Mouse (Mus musculus) kidney, postnatal 14 days (tissue): Measurements from ENCODE around the gene Ndc80.
A peak's percentile ranks its signal among the peaks of the same experiment; 100 is the strongest.
"Not testable (repeated sequence)": the region's sequence is repeated elsewhere in the genome, so short reads cannot be mapped to it uniquely, and the experiment has no call there.

Source experiments
- DNase-seq: peaks from one replicate; pipeline ENCODE4 v3.0.0; 2022; ENCODE audit warnings: mixed read lengths

Gene Ndc80

DNA sequence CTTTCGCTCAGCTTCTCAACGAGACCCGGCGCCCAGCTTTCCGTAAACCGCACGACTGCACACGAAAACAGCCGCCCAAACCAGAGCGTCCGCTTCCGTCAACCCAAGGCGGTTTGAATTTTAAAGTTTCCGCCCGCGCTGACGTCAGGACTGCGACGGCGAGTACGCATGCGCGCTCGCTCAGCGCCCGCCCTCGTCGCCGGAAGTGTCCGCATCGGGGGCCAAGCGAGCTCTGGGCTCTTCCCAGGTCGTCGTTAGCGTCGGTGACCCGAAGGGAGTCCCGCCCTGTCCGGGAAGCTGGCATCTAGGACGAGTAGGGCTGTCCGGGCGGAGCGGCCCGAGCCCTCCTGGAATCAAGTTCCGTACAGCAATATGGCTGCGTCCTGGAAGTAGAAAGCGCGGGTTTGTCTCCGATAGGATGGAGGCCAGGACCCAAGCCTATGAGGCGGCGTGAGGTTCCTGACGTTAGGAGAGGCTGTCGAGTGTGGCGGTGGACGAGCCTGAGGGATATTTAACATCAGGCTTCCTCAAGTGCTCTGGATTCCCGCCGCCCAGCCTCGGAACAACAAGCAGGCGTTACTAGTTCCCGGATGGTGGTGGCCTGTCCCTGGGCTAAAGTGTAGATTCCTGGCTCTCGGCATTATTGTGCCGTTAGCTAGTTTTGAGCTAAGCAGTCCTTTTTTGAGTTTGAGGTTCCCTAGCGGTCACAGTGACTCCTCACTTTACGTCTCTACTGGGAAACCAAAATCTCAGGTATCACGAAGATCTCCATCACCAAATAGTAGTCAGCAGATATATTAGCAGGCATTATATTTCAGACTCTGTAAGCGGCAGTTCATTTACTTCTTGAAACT, at the start of gene Ndc80:
Gene Ndc80 (minus strand): TSS at position 147 of the 854 bp plus-strand sequence.
- peak; percentile 96 for DNase-seq

DNA sequence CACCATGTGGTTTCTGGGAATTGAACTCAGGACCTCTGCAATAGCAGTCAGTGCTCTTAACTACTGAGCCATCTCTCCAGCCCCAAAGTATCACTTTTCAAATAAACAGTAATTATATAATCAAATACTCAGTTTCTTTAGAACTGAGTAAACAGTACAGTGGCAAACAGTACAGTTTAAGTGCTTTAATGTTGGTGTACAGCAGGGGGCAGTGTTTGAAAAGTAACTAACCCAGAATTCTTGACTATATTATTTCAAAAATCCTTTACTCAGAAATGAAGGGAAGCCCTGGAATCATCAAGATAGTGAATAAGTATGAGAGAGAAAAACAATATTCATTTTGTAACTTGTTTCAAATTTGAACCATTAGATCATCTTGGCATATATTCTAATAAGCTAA, 35.0 kb upstream of the Ndc80 start:
- DNase-seq, result peak; percentile 25

DNA sequence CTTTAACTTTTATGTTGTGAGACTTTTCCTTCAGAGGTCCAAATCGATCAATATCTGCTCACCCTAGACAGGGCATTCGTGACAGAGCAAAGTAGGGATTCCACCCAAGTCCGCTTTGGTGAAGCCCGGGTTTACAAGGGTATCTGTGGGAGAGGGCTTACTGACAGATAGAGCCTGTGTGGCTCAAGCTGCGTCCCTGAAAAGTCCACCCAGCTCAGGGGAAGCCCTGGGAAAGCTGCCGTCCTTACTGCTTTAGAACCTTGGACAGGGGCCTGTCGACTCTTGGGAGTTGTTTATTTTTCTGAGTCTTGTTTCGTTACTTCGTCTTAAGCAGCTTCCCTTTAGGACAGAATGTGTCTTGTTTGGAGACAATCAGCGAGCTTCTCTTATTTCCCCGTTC, 26.2 kb upstream of the Ndc80 start:
- DNase-seq, result peak; percentile 10

DNA sequence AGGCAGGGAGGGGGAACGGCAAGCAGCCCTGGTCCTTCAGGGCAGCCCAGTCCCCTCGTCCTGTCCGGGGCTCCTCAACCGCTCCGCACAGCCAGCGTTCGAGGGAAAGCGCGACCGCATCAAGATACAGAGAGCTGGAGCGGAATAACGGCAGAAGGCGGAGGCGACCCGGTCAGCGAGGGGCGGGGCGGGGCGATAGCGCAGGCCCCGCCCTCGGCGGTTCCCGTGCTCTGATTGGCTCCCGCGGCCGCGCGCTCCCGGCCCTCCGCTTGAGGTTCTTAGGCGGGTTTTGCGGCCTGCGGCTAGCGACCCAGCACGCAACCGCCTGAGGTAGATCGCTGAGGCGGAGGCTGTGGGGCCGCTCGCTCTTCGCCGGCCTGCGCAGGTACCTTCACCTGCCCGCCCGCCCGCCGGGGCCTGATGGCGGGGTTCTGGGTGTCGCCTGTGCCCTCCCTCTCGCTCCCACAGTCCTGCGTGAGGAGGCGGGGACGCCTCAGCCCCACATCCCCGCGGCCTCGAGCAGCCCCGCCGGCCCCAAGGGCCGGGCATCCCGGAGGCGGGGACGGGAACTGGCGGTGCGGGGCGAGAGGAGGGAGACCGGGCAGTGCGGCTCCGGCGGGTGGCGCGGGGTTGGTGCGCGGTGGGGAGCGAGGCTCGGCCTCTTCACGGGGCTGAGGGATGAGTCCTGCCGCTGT, 25.2 kb upstream of the Ndc80 start, which contains the start of gene Spdya:
Gene Spdya (plus strand): TSS at position 305 of the 695 bp plus-strand sequence.
- DNase-seq, result peak; percentile 92

DNA sequence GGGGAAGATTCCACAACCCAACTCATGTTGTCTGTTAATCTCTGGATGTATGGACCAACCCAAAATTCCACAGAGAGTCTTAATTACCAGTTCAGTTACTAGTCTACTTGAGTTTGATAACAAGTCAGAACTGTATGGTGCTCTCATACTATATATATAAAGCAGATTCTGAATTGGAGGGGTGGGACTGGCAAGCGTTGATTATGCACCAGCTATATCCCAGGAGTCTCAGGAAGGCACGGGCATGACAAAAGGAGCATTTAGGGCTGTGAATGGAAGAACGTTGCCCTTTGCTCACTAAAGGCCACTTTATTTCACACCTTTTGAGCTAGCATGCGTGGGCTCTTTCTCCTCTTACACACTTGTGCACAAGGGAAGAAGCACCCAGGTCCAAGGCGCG, 24.7 kb upstream of the Ndc80 start:
- DNase-seq, result no peak

DNA sequence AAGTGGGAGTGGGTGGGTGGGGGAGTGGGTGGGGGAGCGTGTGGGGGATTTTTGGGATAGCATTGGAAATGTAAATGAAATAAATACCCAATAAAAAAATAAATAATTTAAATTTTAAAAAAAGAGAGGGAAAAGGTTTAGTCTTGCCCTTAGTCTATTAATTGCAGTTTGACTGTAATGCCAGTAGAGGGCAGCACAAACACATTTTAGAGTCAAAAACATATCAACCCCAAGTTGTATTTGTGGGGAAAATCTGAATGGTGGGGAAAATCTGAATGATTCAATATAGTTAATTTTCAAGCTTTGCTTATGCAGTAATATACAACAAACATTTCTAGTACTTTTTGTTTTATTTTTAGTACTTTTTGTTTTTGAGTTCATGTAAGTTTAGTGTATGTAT, 21.9 kb upstream of the Ndc80 start:
- DNase-seq, result peak; percentile 8

DNA sequence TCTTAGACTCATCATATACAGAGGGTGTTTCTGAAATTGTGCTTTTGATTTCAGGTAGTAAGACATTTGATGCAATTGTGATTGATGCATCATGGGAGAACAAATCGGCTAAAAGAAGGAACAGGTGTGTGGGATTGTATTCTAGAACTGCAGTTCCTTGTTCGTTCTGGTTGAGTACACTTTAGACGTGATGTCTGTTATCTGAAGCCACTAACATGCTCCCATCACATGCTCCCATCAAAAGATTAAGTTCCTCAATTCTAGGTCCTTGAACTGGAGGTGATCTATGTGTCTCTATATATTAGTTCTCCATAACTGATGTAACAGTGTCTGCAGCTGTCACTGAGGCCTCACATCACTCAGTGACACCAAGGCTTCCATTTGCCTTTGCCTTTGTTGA, 10.5 kb upstream of the Ndc80 start:
- no peak for DNase-seq

DNA sequence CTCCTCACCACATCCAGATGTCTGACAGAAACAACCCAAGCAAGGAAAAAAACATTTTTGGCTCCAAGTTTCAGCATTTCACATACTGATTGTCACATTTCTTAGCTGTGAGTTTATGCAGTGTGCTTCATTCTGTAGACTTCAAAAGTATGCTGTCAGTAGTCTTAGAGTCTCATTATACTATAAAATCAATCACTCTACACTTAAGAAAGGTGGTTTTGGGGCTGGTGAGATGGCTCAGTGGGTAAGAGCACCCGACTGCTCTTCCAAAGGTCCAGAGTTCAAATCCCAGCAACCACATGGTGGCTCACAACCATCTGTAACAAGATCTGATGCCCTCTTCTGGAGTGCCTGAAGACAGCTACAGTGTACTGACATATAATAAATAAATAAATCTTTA, 8.9 kb upstream of the Ndc80 start:
- DNase-seq, result not testable (repeated sequence)

DNA sequence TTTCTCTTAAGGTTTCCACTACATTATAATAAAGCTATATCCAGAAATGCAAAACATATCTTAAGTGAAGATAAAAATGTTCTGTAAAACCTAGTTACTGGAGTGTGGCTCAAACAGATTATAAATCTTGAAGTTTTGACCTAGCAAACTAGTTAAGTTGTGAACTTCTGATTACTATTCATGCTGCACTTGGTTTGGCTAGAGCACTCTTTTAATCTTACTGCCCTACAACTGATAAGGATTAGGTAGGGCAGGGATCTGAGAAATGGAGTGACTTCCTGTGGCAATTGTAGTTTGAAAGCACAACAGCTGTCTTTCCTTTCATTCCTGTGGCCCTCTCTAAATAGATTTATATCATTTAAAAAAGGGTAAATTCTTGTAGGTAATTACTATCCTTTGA, 1.4 kb upstream of the Ndc80 start:
- DNase-seq, result no peak

DNA sequence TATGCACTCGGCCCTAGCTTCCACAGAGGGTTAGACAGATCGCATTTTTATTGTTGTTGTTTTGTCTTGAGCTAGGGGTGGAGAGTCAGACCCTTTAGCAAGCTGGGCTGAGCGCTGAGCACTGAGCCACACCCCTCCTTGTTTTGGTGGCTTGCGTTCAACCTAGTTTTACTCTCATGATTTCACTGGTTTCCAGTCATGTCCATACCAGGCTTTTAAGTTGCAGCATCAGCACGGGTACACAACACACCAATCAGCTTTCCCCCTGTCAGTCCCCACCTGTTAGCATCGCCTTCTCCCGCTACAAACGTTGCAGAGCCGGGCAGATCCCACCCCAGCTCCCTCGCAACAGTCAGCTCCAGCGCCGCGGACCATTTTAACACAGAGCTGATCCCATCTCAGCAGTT, 352 bp downstream of the Ndc80 start:
- no peak for DNase-seq

DNA sequence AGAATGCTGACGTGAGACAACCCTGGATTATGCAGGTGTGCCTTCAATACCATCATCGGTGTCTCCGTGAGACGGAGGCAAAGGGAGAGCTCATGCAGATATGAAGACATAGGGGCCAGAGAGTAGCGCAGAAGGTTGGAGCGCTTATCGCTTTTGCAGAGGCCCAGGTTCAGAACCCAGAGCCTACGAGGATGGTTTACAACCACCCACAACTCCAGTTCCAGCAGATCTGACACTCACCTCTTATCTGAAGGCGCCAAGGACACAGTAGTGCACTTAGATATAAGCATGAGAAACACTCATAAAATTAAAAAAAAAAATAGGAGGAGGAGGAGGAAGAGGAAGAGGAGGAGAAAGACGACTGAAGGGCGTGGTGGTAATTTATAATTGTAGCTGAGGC, 16.4 kb downstream of the Ndc80 start:
- no peak for DNase-seq

DNA sequence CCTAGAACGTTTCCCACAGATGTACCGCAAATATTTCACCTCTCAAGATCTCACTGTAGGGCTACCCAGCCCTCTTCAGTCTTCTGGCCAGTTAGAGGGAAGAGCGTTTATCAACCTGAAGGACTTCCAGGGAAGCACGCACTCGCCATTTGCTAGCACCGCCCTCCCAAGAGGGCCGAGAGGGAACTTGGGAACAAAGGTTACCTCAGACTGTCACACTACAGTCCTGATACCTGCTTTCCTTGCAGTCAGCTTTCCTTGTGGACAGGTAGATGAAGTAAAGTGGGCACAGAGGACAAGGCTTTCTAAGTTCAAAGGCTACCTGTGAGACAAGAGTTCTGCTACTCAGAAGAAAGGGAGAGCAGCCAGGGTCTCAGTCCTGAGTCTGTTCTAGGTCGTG, 19.8 kb downstream of the Ndc80 start:
- no peak for DNase-seq

DNA sequence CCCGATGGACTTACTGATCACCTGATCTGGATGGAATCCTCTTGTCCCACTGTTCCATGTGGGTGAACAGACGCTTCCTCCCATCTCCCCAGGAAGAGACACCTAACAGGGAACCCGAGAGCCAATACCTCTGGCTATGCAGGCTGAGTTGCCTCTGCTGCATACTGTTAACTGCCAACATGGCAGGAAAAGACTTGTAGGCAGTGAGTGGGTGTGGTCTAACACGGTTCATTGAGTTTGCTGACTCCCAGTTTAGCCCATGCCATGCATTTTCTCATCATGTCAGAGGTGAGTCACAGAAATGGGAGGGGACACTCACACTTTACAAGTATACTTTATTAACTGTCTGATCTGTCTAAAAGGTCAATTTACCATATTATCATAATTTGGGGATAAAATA, 30.9 kb downstream of the Ndc80 start:
- DNase-seq, result no peak

DNA sequence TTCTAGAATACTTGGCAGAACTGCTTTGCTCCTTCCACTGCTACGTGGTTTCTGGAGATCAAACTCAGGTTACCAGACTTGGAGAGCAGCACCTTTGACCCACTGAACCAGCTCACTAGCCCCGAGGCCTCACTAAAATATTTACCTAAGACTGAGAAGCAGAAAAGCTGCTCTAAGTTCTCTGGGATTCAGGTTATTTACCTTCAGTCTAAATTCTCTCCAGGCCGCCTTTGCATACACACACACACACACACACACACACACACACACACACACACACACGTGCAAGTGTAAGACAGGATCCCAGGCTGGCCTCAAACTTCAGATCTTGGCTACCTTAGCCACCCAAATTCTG, 35.3 kb downstream of the Ndc80 start:
- DNase-seq, result peak; percentile 8

DNA sequence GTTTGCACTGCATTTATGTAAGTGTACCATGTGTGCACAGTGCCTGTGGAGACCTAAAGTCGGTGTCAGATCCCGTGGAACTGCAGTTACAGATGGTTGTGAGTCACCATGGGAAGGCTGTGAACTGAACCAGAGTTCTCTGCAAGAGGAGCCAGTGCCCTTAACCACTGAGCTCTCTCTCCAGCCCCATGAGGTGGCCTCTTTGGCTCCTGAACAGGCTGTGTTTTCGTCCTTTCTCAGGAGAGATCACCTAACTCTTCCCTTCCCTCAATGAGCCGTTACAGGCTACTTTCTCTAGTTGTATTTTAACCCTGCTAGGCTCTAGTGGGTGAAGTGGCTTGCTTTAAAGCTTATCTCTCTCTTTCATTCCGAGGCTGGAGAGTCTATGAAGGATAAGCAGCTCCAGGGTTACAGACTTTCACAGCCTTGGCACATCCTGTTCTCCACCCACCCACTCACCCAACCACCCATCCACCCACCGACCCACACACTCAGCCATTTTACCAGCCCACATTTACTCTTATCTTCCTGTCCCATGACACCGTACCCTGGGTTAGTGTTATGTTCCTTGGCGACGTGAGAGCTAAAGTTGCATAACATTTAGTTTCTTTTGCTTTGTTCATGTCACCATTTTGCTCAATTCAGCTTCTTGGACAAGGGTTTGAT, 35.9 kb downstream of the Ndc80 start:
- no peak for DNase-seq

DNA sequence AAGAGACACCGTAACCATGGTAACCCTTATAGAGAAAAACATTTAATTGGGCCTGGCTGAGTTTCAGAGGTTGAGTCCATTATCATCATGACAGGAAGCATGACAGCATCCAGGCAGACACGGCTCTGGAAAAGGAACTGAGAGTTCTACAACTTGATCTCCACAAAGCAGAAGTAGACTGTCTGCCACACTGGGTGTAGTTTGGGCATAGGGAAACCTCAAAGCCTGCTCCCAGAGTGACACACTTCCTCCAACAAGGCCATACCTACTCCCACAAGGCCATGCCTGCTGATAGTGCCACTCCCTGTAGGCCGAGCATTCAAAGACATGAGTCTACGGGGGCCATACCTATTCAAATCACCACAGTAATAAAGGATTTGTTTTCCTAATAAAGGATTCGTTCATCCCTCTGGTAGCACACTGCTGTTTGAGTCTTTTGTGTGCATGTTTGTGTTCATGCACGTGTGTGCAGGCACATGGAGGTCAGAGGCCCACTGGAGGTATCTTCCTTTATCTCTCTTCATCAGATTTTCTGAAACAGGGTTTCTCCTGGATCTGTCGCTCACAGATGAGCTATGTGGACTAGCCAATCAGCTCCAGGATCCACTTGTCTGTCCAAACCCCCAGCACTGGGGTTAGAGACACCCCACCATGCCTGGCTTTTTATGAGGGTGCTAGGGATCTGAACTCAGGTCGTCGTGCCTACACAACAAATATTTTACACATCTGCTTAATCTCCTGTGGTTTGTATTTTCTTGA, 36.8 kb downstream of the Ndc80 start:
- no peak for DNase-seq

DNA sequence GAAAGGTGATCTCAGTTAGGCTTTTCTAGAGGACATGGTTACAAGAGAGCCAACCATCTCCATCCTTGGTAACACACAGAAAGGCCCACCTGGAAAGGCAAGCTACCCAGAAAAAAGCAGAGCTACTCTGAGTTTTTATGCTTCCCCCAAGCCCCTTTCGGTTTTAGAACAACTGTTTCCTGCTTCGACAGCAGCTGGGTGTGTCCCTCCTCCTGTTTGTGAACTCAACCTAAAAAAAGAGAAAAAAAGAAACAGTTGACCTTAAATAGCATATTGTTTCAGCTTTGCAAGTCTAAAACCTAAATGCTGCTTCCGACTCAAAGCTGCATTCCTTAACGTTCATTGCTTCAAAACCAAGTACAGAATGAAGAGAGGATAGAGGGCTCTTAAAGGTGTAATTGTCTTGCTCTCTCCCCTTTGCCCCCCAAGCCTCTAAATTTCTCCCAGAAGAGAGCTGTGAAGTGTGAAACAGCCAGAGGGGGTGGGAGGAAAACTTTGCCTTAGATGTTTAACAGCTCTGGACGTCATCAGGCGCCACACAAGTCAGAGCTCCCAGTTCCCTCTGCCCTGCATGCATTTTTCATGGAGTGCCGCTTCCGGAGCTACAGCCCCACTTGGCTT, 40.3 kb downstream of the Ndc80 start:
- DNase-seq, result peak; percentile 50

DNA sequence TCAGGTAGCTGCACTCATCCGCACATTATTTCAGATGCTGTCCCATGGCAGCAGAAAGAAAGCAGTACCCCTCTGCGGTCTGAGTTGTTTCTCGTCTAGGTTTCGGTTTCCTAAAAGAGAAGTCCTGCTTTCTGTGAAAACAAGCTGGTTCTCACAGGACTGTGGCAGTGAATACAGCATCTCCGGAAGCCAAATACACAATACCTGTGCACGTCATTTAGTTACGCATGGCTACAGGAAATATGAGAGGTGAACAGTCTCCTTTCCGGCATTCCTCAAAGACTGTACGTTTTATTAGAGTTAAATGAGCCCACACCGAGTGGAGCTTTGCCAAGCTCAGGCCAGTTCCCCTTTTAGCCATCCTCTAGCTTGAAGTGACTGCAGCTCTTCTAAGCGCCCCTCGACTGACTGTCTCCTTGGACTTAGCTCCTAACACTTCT, 40.8 kb downstream of the Ndc80 start:
- DNase-seq, result peak; percentile 55

DNA sequence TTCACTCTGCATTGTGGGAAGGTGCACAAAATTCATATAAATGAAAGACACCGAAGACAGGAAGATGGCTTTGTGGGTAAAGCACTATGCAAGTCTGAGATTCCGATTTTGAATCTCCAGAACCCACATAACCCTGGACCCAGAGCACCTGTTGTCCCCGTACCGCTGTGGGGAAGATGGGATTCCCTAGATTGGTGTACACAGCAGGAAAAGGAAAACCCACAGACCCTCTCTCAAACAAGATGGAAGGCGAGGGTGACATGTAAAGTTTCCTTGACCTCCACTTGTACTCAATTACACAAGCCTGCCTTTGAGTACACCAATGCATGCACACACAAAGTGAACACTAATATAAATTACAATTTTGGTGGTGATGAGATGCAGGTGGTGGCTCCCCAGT, 41.9 kb downstream of the Ndc80 start:
- DNase-seq, result no peak

DNA sequence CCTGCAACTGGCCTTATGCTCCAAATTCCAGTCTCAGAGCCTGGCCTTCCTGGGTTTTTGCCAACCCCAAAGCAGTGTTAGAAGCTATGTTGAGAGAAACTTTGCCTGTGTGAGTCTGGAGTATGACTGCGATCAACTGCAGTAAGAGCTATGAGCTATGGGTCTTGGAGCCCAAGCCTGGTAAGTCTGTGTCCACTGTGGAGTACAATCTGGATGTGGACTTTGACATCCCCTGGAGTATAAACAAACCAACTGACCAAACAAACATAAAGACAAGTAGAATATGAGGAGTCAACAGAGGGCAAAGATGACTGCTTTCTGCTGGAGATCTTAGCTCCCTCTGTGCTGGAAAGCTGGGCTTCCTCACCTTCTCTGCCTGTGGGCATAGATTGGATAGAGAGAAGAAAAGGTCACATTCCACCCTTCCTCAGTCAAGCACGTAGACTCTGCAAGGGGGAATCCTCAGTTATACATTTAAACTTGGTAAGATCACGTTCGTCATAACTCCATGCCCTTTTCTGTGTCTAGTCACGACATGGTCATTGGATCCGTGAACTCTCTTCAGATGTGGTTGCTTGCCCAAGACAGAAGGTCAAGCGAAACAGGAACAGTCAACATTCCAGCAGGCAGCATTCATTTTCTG, 43.1 kb downstream of the Ndc80 start:
- peak; percentile 40 for DNase-seq

DNA sequence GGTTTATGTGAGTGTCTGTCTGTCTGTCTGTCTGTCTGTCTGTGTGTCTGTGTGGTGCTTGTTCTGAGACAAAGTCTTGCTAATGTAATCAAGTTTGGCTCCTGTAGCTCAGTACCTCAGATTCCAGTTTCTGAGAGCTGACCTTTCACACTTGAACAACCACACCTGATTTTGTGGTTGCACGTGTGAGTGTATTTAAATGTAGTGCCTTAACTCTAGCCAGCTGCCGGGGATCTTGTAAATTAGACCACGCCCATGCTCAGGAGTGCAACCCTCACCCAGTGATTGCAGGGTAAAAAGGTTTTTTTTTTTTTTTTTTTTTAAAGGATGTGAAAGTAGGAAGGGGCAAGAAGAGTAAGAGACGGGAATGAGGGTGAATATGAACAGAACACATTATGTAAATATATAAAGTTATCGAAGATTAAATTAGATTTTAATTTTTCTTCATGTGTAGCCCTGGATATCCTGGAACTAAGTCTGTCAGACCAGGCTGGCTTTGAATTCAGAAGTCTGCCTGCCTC, 47.2 kb downstream of the Ndc80 start:
- DNase-seq, result peak; percentile 15

DNA sequence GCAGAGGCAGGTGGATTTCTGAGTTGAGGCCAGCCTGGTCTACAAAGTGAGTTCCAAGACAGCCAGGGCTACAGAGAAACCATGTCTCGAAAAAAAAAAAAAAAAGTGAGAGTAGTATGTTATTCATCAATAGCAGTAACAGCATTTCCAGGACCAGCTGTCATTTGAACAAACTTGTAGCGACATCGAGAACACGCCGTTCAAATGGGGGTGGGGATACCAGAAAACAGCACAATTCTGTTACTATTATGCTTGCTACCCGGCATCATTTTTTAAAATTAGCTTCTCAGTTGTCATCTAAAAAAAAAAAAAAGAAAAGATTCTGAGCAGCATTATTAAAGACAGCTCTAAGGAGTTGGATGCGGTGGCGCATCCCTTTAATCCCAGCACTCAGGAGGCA, 49.2 kb downstream of the Ndc80 start:
- no peak for DNase-seq
